Mouse (Mus musculus) cortical plate, adult 2 months (tissue): Measurements from ENCODE around the gene L1cam. TPM values are rescaled to one million over a fixed set of nuclear protein-coding genes. Genes with fewer than 3 reads are reported as not detected.

Experiments
- H3K27ac ChIP-seq: fragments of 200-500 bp; 2 replicates; pipeline ENCODE4 v1.5.1; 2012; ENCODE audit warnings: low read length, control low read depth, inconsistent platforms; ENCODE audit not compliant: insufficient read depth
- H3K4me1 ChIP-seq: fragments of 200-500 bp; 2 replicates; pipeline ENCODE4 v1.6.1; 2011; ENCODE audit warnings: low read length; ENCODE audit not compliant: control insufficient read depth, insufficient read depth
- H3K4me3 ChIP-seq: fragments of 200-500 bp; 2 replicates; pipeline ENCODE4 v1.5.1; 2011; ENCODE audit warnings: mild to moderate bottlenecking, low read length, control low read depth; ENCODE audit not compliant: insufficient read depth
- CTCF ChIP-seq: fragments of 200-500 bp; IDR thresholded peaks from 2 replicates; pipeline ENCODE4 v1.5.1; 2011; ENCODE audit warnings: mild to moderate bottlenecking, control low read depth, low read length; ENCODE audit not compliant: insufficient read depth; ENCODE audit errors: extremely low read depth
- POLR2A ChIP-seq: fragments of 200-500 bp; IDR thresholded peaks from 2 replicates; pipeline ENCODE4 v1.6.1; 2011; ENCODE audit warnings: mild to moderate bottlenecking, low read length, control low read depth; ENCODE audit not compliant: insufficient read depth; ENCODE audit errors: extremely low read depth
- polyA plus RNA-seq: library from polyadenylated mRNA; depleted of rRNA; stranded (reverse); fragments of >200 nt; gene quantifications from 2 replicates; pipeline ENCODE4 v1.2.3, GENCODE M21; 2012

L1cam gene
- polyA plus RNA-seq, 1 experiment = 91.8 TPM

- Histone ChIP-seq H3K27ac (0 out of 2 replicates have a peak overlapping the region, but pooled peaks have one; percentile 45), H3K4me1 (no peaks in the 10 kb centered on the region), H3K4me3 (peak overlapping the region; percentile 78)
- TF ChIP-seq CTCF = no peak
- 0 out of 2 replicates have a peak, but pooled peaks have one; percentile 23 for TF ChIP-seq POLR2A
Measured at GRCm38 (mm10) chrX:73880194-73881035, 15.5 kb downstream of the L1cam start.

- TF ChIP-seq CTCF = no peak
- TF ChIP-seq POLR2A = no peak
- Histone ChIP-seq H3K27ac (no peak overlapping the region), H3K4me3 (no peak overlapping the region), H3K4me1 (peaks cover 2% of the 10 kb centered on the region; the same call in 1 of the 2 replicates)
Measured at GRCm38 (mm10) chrX:73877014-73877413, 18.9 kb downstream of the L1cam start.

GRCm38 (mm10) chrX:73875881-73876280, 20.0 kb downstream of the L1cam start:
- Histone ChIP-seq H3K4me1 (peaks cover 2% of the 10 kb centered on the region; the same call in 1 of the 2 replicates), H3K4me3 (no peak overlapping the region), H3K27ac (no peak overlapping the region)
- TF ChIP-seq POLR2A (no peak), CTCF (no peak)

- TF ChIP-seq CTCF = no peak
- TF ChIP-seq POLR2A = no peak
- no peak overlapping the region for H3K27ac ChIP-seq
- H3K4me1 ChIP-seq = peaks cover 2% of the 10 kb centered on the region; the same call in 1 of the 2 replicates
- H3K4me3 ChIP-seq = no peak overlapping the region
Measured at GRCm38 (mm10) chrX:73871956-73872355, 23.9 kb downstream of the L1cam start.

- TF ChIP-seq CTCF = no peak
- TF ChIP-seq POLR2A = no peak
- Histone ChIP-seq H3K4me1 (peaks cover 2% of the 10 kb centered on the region; the same call in 1 of the 2 replicates), H3K27ac (no peak overlapping the region), H3K4me3 (no peak overlapping the region)
Measured at GRCm38 (mm10) chrX:73871474-73871873, 24.4 kb downstream of the L1cam start.

GRCm38 (mm10) chrX:73869334-73869733, 26.6 kb downstream of the L1cam start:
- Histone ChIP-seq H3K4me1 (peaks cover 2% of the 10 kb centered on the region), H3K27ac (no peak overlapping the region), H3K4me3 (no peak overlapping the region)
- TF ChIP-seq CTCF (no peak), POLR2A (no peak)

GRCm38 (mm10) chrX:73867852-73868251, 28.1 kb downstream of the L1cam start:
- no peak for TF ChIP-seq CTCF
- TF ChIP-seq POLR2A = no peak
- no peak overlapping the region for H3K4me3 ChIP-seq
- H3K27ac ChIP-seq = no peak overlapping the region
- H3K4me1 ChIP-seq = peaks cover 2% of the 10 kb centered on the region

- no peak overlapping the region for H3K27ac ChIP-seq
- TF ChIP-seq POLR2A (no peak), CTCF (no peak)
- no peaks in the 10 kb centered on the region; the same call in 1 of the 2 replicates for H3K4me1 ChIP-seq
- H3K4me3 ChIP-seq = no peak overlapping the region
Measured at GRCm38 (mm10) chrX:73867256-73867655, 28.6 kb downstream of the L1cam start.

GRCm38 (mm10) chrX:73864692-73865091, 31.2 kb downstream of the L1cam start:
- no peak overlapping the region for H3K27ac ChIP-seq

GRCm38 (mm10) chrX:73855087-73855408, 40.9 kb downstream of the L1cam start:
- H3K27ac ChIP-seq = no peak overlapping the region
- no peak for TF ChIP-seq POLR2A
- TF ChIP-seq CTCF = no peak
- no peak overlapping the region for H3K4me3 ChIP-seq
- no peaks in the 10 kb centered on the region for H3K4me1 ChIP-seq

More at GRCm38 (mm10) chrX:73864692-73865091, 31.2 kb downstream of the L1cam start:
- Histone ChIP-seq H3K4me1 (no peaks in the 10 kb centered on the region; the same call in 1 of the 2 replicates), H3K4me3 (no peak overlapping the region)
- TF ChIP-seq CTCF = no peak
- no peak for TF ChIP-seq POLR2A
